In genomic region chr10:85220918-85221770, GRCm38 (mm10) we compare ENCODE assay signal across 9 mouse cellular contexts. TPM values are rescaled to one million over a fixed set of nuclear protein-coding genes. Genes with fewer than 3 reads are reported as not detected.
DNase-seq lines count a peak whose midpoint lies in the region; ATAC-seq and TF ChIP-seq lines count a peak whose summit lies in the region.
"Had no signal": no experiment of that assay in that cellular context is flagged by ENCODE, and none has a peak within 500 bp of the region (broad histone marks: within the 10 kb centered on the region; RNA-seq: fewer than 3 reads in every experiment).

No protein-coding gene starts in this region.

- DNase-seq in CD4-positive, CD25-positive, alpha-beta regulatory T cell, adult 2 months (ENCODE audit: low read depth, low spot score) = peak; percentile 89
- DNase-seq in brain, adult 2 months (ENCODE audit: low read depth, low spot score) = peak; percentile 97
- DNase-seq in fibroblast of lung, adult 2 months (ENCODE audit: low read depth) = peak; percentile 42
- peak; percentile 85 to 94 for DNase-seq in kidney, postnatal 36 days

- no peak overlapping the region for H3K27ac ChIP-seq in heart, embryonic 15.5 days
- H3K27ac ChIP-seq in liver, embryonic 16.5 days (ENCODE audit: low read length) = no peak overlapping the region
- H3K27ac ChIP-seq in neural tube, embryonic 14.5 days (ENCODE audit: low read depth, low read length) = no peak overlapping the region
- no peak overlapping the region for H3K27ac ChIP-seq in testis, adult 2 months (ENCODE audit: control insufficient read depth, insufficient read depth, low read depth, low read length)
- H3K27ac ChIP-seq: macrophage had no signal

- 29% methylated on average over 22 of the region's 22 CpGs for WGBS in heart, embryonic 15.5 days
- WGBS in liver, embryonic 16.5 days (ENCODE audit: insufficient replicate concordance) = 27% methylated on average over 22 of the region's 22 CpGs
- WGBS in neural tube, embryonic 14.5 days = 33% methylated on average over 22 of the region's 22 CpGs

- peak; percentile 94; the same call in 1 of the 2 replicates for TF ChIP-seq CTCF in testis, adult 2 months (IDR thresholded peaks at IDR 0.05; ENCODE audit: control insufficient read depth, insufficient read depth, insufficient replicate concordance, low read depth, low read length)

- H3K4me1 ChIP-seq in heart, embryonic 15.5 days (replicated peaks) = no peaks in the 10 kb centered on the region
- no peaks in the 10 kb centered on the region for H3K4me1 ChIP-seq in liver, embryonic 16.5 days (ENCODE audit: control insufficient read depth, low read depth, low read length)
- no peaks in the 10 kb centered on the region for H3K4me1 ChIP-seq in neural tube, embryonic 14.5 days (ENCODE audit: control insufficient read depth, insufficient read depth, low read length)
- H3K4me1 ChIP-seq in testis, adult 2 months (ENCODE audit: control insufficient read depth, insufficient read depth, low read length) = no peaks in the 10 kb centered on the region; the same call in 1 of the 2 replicates

- H3K4me3 ChIP-seq in heart, embryonic 15.5 days = no peak overlapping the region
- H3K4me3 ChIP-seq in liver, embryonic 16.5 days (ENCODE audit: low read depth, low read length) = peak overlapping the region; percentile 15; the same call in 1 of the 2 replicates
- no peak overlapping the region for H3K4me3 ChIP-seq in neural tube, embryonic 14.5 days (ENCODE audit: low read depth, low read length)
- H3K4me3 ChIP-seq in testis, adult 2 months (ENCODE audit: control insufficient read depth, low read depth, low read length) = peak overlapping the region; percentile 19

- peaks cover 11% of the 10 kb centered on the region for H3K27me3 ChIP-seq in heart, embryonic 15.5 days
- no peaks in the 10 kb centered on the region for H3K27me3 ChIP-seq in liver, embryonic 16.5 days (ENCODE audit: control insufficient read depth, insufficient read depth, low read depth, low read length)
- H3K27me3 ChIP-seq in neural tube, embryonic 14.5 days (ENCODE audit: control insufficient read depth, insufficient read depth, low read length) = no peaks in the 10 kb centered on the region
- no peaks in the 10 kb centered on the region for H3K27me3 ChIP-seq in testis, adult 2 months (ENCODE audit: control insufficient read depth, insufficient read depth, low read length)

- no peaks in the 10 kb centered on the region for H3K36me3 ChIP-seq in heart, embryonic 15.5 days
- H3K36me3 ChIP-seq in liver, embryonic 16.5 days (ENCODE audit: control insufficient read depth, insufficient read depth) = no peaks in the 10 kb centered on the region
- no peaks in the 10 kb centered on the region for H3K36me3 ChIP-seq in neural tube, embryonic 14.5 days (ENCODE audit: control insufficient read depth, insufficient read depth, low read length)
- H3K36me3 ChIP-seq in testis, adult 2 months (ENCODE audit: control insufficient read depth, insufficient read depth, low read length) = no peaks in the 10 kb centered on the region

- no peak for TF ChIP-seq POLR2A in testis, adult 2 months (IDR thresholded peaks at IDR 0.05; ENCODE audit: control insufficient read depth, low read depth, low read length)

- H3K9me3 ChIP-seq in heart, embryonic 15.5 days (replicated peaks) = no peaks in the 10 kb centered on the region
- no peaks in the 10 kb centered on the region for H3K9me3 ChIP-seq in liver, embryonic 16.5 days (replicated peaks; ENCODE audit: control insufficient read depth, low read length)
- H3K9me3 ChIP-seq in neural tube, embryonic 14.5 days (ENCODE audit: control insufficient read depth, low read length) = no peaks in the 10 kb centered on the region

- 0 out of 2 replicates have a peak overlapping the region, but pooled peaks have one; percentile 26 for H3K4me2 ChIP-seq in heart, embryonic 15.5 days
- H3K4me2 ChIP-seq in liver, embryonic 16.5 days (ENCODE audit: low read depth, low read length) = no peak overlapping the region
- H3K4me2 ChIP-seq in neural tube, embryonic 14.5 days (ENCODE audit: low read depth, low read length) = peak overlapping the region; percentile 26; the same call in 1 of the 2 replicates

- no peak for ATAC-seq in heart, embryonic 15.5 days (replicated peaks; ENCODE audit: insufficient number of reproducible peaks, insufficient read depth, low FRiP score, low read depth)
- ATAC-seq in liver, embryonic 16.5 days (ENCODE audit: low read depth) = no peak
- ATAC-seq in neural tube, embryonic 14.5 days (ENCODE audit: low read depth) = peak; percentile 86

- no peak overlapping the region for H3K9ac ChIP-seq in heart, embryonic 15.5 days
- no peak overlapping the region for H3K9ac ChIP-seq in liver, embryonic 16.5 days (ENCODE audit: low read depth, low read length)
- no peak overlapping the region for H3K9ac ChIP-seq in neural tube, embryonic 14.5 days (replicated peaks; ENCODE audit: low read depth, low read length)

RNA-seq across cellular contexts. Expression of gene Cry1, which starts 36.3 kb away (rescaled TPM):
- polyA plus RNA-seq in heart, embryonic 15.5 days (2015; fragmentation: Nextera tagmentation; extraction: Ambion mirVana) = 15.7 and 20.1 TPM in 2 replicates
- polyA plus RNA-seq in liver, embryonic 16.5 days (2015; fragmentation: Nextera tagmentation; extraction: Ambion mirVana) = 5.7 and 6.0 TPM in 2 replicates
- 33.0 and 40.3 TPM in 2 replicates for polyA plus RNA-seq in neural tube, embryonic 14.5 days (2014; fragmentation: Nextera tagmentation; extraction: Ambion mirVana)
- polyA plus RNA-seq in testis, adult 2 months (2012; rRNA removed) = 17.2 and 18.3 TPM in 2 replicates

Comparison
In these comparisons a context has a peak if more than half of its experiments do, and no peak if none do; other contexts are left out.
1. DNase-seq: peak in every context shown above with its lines; median percentile 97 in brain, adult 2 months; 90 in kidney, postnatal 36 days; 89 in CD4-positive, CD25-positive, alpha-beta regulatory T cell, adult 2 months; 42 in fibroblast of lung, adult 2 months.
2. H3K4me3 ChIP-seq: peak in liver, embryonic 16.5 days (single experiment) and testis, adult 2 months (single experiment); none in heart, embryonic 15.5 days (single experiment) and neural tube, embryonic 14.5 days (single experiment).